Comparison of ENCODE assay signal across 29 mouse cellular contexts in genomic region chr17:79014911-79015685, GRCm38 (mm10). TPM values are rescaled to one million over a fixed set of nuclear protein-coding genes. Genes with fewer than 3 reads are reported as not detected.
DNase-seq lines count a peak whose midpoint lies in the region; ATAC-seq lines count a peak whose summit lies in the region.
"Had no signal": no experiment of that assay in that cellular context is flagged by ENCODE, and none has a peak within 500 bp of the region (broad histone marks: within the 10 kb centered on the region; RNA-seq: fewer than 3 reads in every experiment).

No protein-coding gene starts in this region.

- H3K4me1 ChIP-seq in heart, embryonic 11.5 days (ENCODE audit: control insufficient read depth, insufficient read depth, low read length), result peaks cover 35% of the 10 kb centered on the region
- peaks cover 41% of the 10 kb centered on the region for H3K4me1 ChIP-seq in liver, embryonic 15.5 days (replicated peaks)
- peaks cover 10% of the 10 kb centered on the region for H3K4me1 ChIP-seq in intestine, embryonic 16.5 days (ENCODE audit: control insufficient read depth, insufficient read depth, low read length)

- WGBS in heart, embryonic 11.5 days (ENCODE audit: insufficient replicate concordance), result 65% methylated on average over 2 of the region's 2 CpGs
- WGBS in liver, embryonic 15.5 days (ENCODE audit: insufficient replicate concordance), result 32% methylated on average over 2 of the region's 2 CpGs
- 73% methylated on average over 2 of the region's 2 CpGs for WGBS in intestine, embryonic 16.5 days

- H3K27me3 ChIP-seq in heart, embryonic 11.5 days (ENCODE audit: control insufficient read depth, insufficient read depth, low read length), result no peaks in the 10 kb centered on the region
- H3K27me3 ChIP-seq in liver, embryonic 15.5 days, result peaks cover 2% of the 10 kb centered on the region; the same call in 1 of the 2 replicates
- no peaks in the 10 kb centered on the region for H3K27me3 ChIP-seq in intestine, embryonic 16.5 days (replicated peaks; ENCODE audit: control insufficient read depth, insufficient read depth, low read length)
- H3K27me3 ChIP-seq: embryonic facial prominence, embryonic 12.5 days; forebrain, embryonic 15.5 days; heart, embryonic 12.5 days; hindbrain, embryonic 13.5 days; limb, embryonic 13.5 days; midbrain, embryonic 15.5 days had no signal

- no peak overlapping the region for H3K4me2 ChIP-seq in heart, embryonic 11.5 days
- no peak overlapping the region for H3K4me2 ChIP-seq in liver, embryonic 15.5 days
- H3K4me2 ChIP-seq in intestine, embryonic 16.5 days (ENCODE audit: low read depth, low read length), result no peak overlapping the region
- H3K4me2 ChIP-seq: embryonic facial prominence, embryonic 12.5 days; forebrain, embryonic 15.5 days; heart, embryonic 12.5 days; hindbrain, embryonic 13.5 days; limb, embryonic 13.5 days; lung, embryonic 14.5 days; midbrain, embryonic 15.5 days had no signal

- no peaks in the 10 kb centered on the region for H3K9me3 ChIP-seq in heart, embryonic 11.5 days (replicated peaks; ENCODE audit: control insufficient read depth, low read length)
- no peaks in the 10 kb centered on the region for H3K9me3 ChIP-seq in liver, embryonic 15.5 days (replicated peaks)
- H3K9me3 ChIP-seq in intestine, embryonic 16.5 days (ENCODE audit: control insufficient read depth, low read length), result no peaks in the 10 kb centered on the region
- H3K9me3 ChIP-seq: embryonic facial prominence, embryonic 12.5 days; forebrain, embryonic 10.5 days; forebrain, embryonic 15.5 days; heart, embryonic 12.5 days; hindbrain, embryonic 13.5 days; limb, embryonic 13.5 days; midbrain, embryonic 15.5 days had no signal

- peaks cover 7% of the 10 kb centered on the region for H3K36me3 ChIP-seq in heart, embryonic 11.5 days (ENCODE audit: control insufficient read depth, insufficient read depth, low read length)
- H3K36me3 ChIP-seq in liver, embryonic 15.5 days (replicated peaks), result peaks cover 19% of the 10 kb centered on the region
- peaks cover 8% of the 10 kb centered on the region; the same call in 1 of the 2 replicates for H3K36me3 ChIP-seq in intestine, embryonic 16.5 days (ENCODE audit: control insufficient read depth, insufficient read depth, low read length)
- H3K36me3 ChIP-seq: midbrain, embryonic 15.5 days had no signal

- H3K27ac ChIP-seq in heart, embryonic 11.5 days (ENCODE audit: low read depth, low read length), result no peak overlapping the region
- no peak overlapping the region for H3K27ac ChIP-seq in liver, embryonic 15.5 days (replicated peaks)
- H3K27ac ChIP-seq in intestine, embryonic 16.5 days (ENCODE audit: low read length), result no peak overlapping the region
- H3K27ac ChIP-seq: embryonic facial prominence, embryonic 12.5 days; forebrain, embryonic 10.5 days; forebrain, embryonic 15.5 days; hindbrain, embryonic 13.5 days; left cerebral cortex, adult 2 months; limb, embryonic 13.5 days; midbrain, embryonic 15.5 days; stomach, postnatal 0 days had no signal

- no peak overlapping the region for H3K9ac ChIP-seq in heart, embryonic 11.5 days (ENCODE audit: low read depth, low read length)
- H3K9ac ChIP-seq in liver, embryonic 15.5 days, result no peak overlapping the region
- H3K9ac ChIP-seq in intestine, embryonic 16.5 days (ENCODE audit: low read depth, low read length), result no peak overlapping the region
- H3K9ac ChIP-seq: embryonic facial prominence, embryonic 12.5 days; forebrain, embryonic 15.5 days; heart, embryonic 12.5 days; hindbrain, embryonic 13.5 days; limb, embryonic 13.5 days; lung, embryonic 14.5 days; midbrain, embryonic 15.5 days had no signal

- H3K4me3 ChIP-seq in heart, embryonic 11.5 days (ENCODE audit: low read depth, low read length), result no peak overlapping the region
- no peak overlapping the region for H3K4me3 ChIP-seq in liver, embryonic 15.5 days (replicated peaks)
- H3K4me3 ChIP-seq in intestine, embryonic 16.5 days (ENCODE audit: low read length), result no peak overlapping the region
- H3K4me3 ChIP-seq: embryonic facial prominence, embryonic 12.5 days; forebrain, embryonic 10.5 days; forebrain, embryonic 15.5 days; heart, embryonic 12.5 days; hindbrain, embryonic 13.5 days; left cerebral cortex, adult 2 months; limb, embryonic 13.5 days; megakaryocyte, embryonic 14.5 days; midbrain, embryonic 15.5 days had no signal

- peak; percentile 66 for DNase-seq in heart, adult 11 months
- DNase-seq in liver, result peak; percentile 50
- no peak for DNase-seq in thymus, postnatal 0 days (ENCODE audit: low spot score)
- no peak for DNase-seq in frontal cortex, postnatal 36 days (ENCODE audit: low spot score in 2 of 2)
- DNase-seq: adrenal gland, postnatal 14 days; cerebellum, adult 11 months; cerebellum, adult 9-10 months; cerebellum, postnatal 36 days; embryo, embryonic 11 days; heart, postnatal 4 days; kidney, postnatal 25 days; lung, embryonic 14.5 days; lung, postnatal 14 days; right cerebral cortex, postnatal 4 days; thymus, adult 2 months had no signal

- no peak for ATAC-seq in heart, embryonic 11.5 days (replicated peaks; ENCODE audit: insufficient number of reproducible peaks, low FRiP score, low TSS enrichment)
- ATAC-seq in liver, embryonic 15.5 days (ENCODE audit: insufficient read depth), result peak; percentile 77
- ATAC-seq in megakaryocyte-erythroid progenitor cell, adult 5-6 weeks (replicated peaks; ENCODE audit: low FRiP score, low TSS enrichment, poor library complexity, severe bottlenecking), result peak; percentile 84
- no peak for ATAC-seq in intestine, embryonic 16.5 days
- ATAC-seq: forebrain, embryonic 15.5 days; midbrain, embryonic 15.5 days had no signal

RNA-seq across cellular contexts. Expression of gene Prkd3, which starts 5.5 kb away (rescaled TPM):
- polyA plus RNA-seq in heart, embryonic 11.5 days (2014; fragmentation: Nextera tagmentation; extraction: Ambion mirVana), result 28.3 and 32.8 TPM in 2 replicates
- 8.1 and 8.6 TPM in 2 replicates for polyA plus RNA-seq in liver, embryonic 15.5 days (2015; fragmentation: Nextera tagmentation; extraction: Ambion mirVana)
- 24.8 and 28.5 TPM in 2 replicates for total RNA-seq in megakaryocyte-erythroid progenitor cell, adult 5-6 weeks (2014; fragmentation: Nextera tagmentation)
- 27.6 and 37.5 TPM in 2 replicates for total RNA-seq in megakaryocyte-erythroid progenitor cell, adult 5-6 weeks (2017)
- 21.1 and 21.9 TPM in 2 replicates for polyA plus RNA-seq in intestine, embryonic 16.5 days (2015; fragmentation: Nextera tagmentation; extraction: Ambion mirVana)
- polyA plus RNA-seq in thymus, postnatal 0 days (2015; fragmentation: Nextera tagmentation; extraction: Ambion mirVana), result 25.0 and 26.6 TPM in 2 replicates

RNA-seq across cellular contexts. Expression of gene Qpct, which starts 36.6 kb away (rescaled TPM):
- polyA plus RNA-seq in heart, embryonic 11.5 days (2014; fragmentation: Nextera tagmentation; extraction: Ambion mirVana), result 37.4 and 42.5 TPM in 2 replicates
- polyA plus RNA-seq in liver, embryonic 15.5 days (2015; fragmentation: Nextera tagmentation; extraction: Ambion mirVana), result 21.1 and 22.7 TPM in 2 replicates
- not detected in 2 replicates for total RNA-seq in megakaryocyte-erythroid progenitor cell, adult 5-6 weeks (2014; fragmentation: Nextera tagmentation)
- total RNA-seq in megakaryocyte-erythroid progenitor cell, adult 5-6 weeks (2017), result 0.88 TPM in 1 of 2 replicates, not detected in the other
- polyA plus RNA-seq in intestine, embryonic 16.5 days (2015; fragmentation: Nextera tagmentation; extraction: Ambion mirVana), result 11.6 and 13.3 TPM in 2 replicates
- polyA plus RNA-seq in thymus, postnatal 0 days (2015; fragmentation: Nextera tagmentation; extraction: Ambion mirVana), result 5.3 and 6.1 TPM in 2 replicates

Comparison
In these comparisons a context has a peak if more than half of its experiments do, and no peak if none do; other contexts are left out.
1. DNase-seq: peak in heart, adult 11 months (single experiment) and liver (single experiment); none in thymus, postnatal 0 days (single experiment) and frontal cortex, postnatal 36 days (0 of 2).
2. ATAC-seq: peak in liver, embryonic 15.5 days (single experiment) and megakaryocyte-erythroid progenitor cell, adult 5-6 weeks (single experiment); none in heart, embryonic 11.5 days (single experiment) and intestine, embryonic 16.5 days (single experiment).